Mouse (Mus musculus): ENCODE measurements around the gene Chst15. TPM values are rescaled to one million over a fixed set of nuclear protein-coding genes. Genes with fewer than 3 reads are reported as not detected.

Chst15 gene
- polyA plus RNA-seq, 1 experiment from 2014 or later: 13.1 TPM

DNA sequence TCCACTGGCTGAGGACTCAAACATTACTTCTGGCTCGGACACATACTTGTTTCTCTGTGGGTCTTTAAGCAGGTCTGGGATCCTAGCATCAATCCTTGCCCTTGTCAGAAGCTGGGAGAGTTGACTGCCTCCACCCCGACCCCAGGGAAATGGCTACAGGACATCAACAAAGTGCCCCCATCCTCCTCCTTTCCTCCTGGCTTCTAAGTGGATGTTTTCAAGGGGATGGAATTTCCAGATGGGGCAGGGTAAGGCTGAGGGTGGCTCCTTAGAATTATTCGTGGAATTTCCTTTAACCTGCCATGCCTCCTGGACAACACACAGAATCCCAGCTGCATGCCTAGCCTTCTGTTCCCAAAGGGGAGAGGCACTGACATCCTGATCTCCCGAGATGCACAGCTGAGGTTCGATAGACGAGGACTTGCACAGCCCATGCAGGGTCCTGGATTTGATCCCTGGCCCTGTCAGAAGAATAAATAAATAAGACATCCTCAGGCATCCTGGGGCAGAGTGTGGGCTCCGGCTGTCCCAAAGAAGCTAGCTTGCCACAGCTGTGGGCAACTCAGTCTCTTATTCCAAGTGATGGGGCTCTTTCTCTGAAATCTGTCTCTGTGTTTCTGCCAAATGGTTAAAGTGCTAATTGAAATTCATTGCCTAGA, 119.1 kb downstream of the Chst15 start:
- no peak overlapping the region for H3K4me3 ChIP-seq (ENCODE audit: low read depth, low read length)
- no peak overlapping the region for H3K9ac ChIP-seq (replicated peaks; ENCODE audit: low read depth)
- no peak overlapping the region for H3K4me2 ChIP-seq (replicated peaks; ENCODE audit: low read depth, low read length)
- no peak for TF ChIP-seq EP300 (IDR thresholded peaks at IDR 0.05)
- TF ChIP-seq CTCF (IDR thresholded peaks at IDR 0.05): no peak
- H3K27ac ChIP-seq (ENCODE audit: low read length): no peak overlapping the region
- DNase-seq (ENCODE audit: low spot score) (no peak), ATAC-seq (no peak)
- H3K27me3 ChIP-seq (replicated peaks; ENCODE audit: insufficient read depth, low read length): no peaks in the 10 kb centered on the region
- H3K9me3 ChIP-seq (ENCODE audit: low read length): no peaks in the 10 kb centered on the region
- H3K4me1 ChIP-seq (ENCODE audit: insufficient read depth, low read depth, low read length): no peaks in the 10 kb centered on the region
- WGBS: 12% methylated on average over 7 of the region's 7 CpGs
- H3K36me3 ChIP-seq (ENCODE audit: insufficient read depth, low read length): no peaks in the 10 kb centered on the region

DNA sequence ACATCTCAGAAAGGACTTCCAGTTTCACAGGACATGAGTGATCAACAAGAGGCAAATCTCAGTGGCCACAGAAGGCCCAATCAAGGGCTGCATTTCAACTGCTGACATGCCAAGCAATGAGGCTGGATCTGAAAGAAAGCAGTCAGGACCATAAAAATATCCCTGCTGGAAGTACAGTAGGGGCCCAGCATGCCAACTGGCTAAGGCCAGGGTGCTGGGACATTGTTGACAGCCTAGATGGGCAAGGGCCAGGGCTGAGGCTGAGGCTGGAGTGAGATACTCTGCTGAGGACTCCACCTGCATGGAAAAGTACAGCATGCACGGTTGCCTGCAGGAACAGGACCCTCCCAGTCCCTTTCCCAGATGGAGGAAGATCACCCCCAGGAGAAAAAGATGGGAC, 120.4 kb downstream of the Chst15 start:
- Histone ChIP-seq H3K36me3 (ENCODE audit: insufficient read depth, low read length) (no peaks in the 10 kb centered on the region), H3K9ac (replicated peaks; ENCODE audit: low read depth) (no peak overlapping the region), H3K4me2 (replicated peaks; ENCODE audit: low read depth, low read length) (no peak overlapping the region), H3K4me3 (ENCODE audit: low read depth, low read length) (no peak overlapping the region), H3K4me1 (ENCODE audit: insufficient read depth, low read depth, low read length) (no peaks in the 10 kb centered on the region), H3K27me3 (replicated peaks; ENCODE audit: insufficient read depth, low read length) (no peaks in the 10 kb centered on the region), H3K9me3 (ENCODE audit: low read length) (no peaks in the 10 kb centered on the region), H3K27ac (ENCODE audit: low read length) (no peak overlapping the region)
- DNase-seq (ENCODE audit: low spot score) (no peak), ATAC-seq (no peak)
- WGBS: 87% methylated on average over 1 of the region's 1 CpGs
- TF ChIP-seq CTCF (IDR thresholded peaks at IDR 0.05) (no peak), EP300 (IDR thresholded peaks at IDR 0.05) (no peak)

DNA sequence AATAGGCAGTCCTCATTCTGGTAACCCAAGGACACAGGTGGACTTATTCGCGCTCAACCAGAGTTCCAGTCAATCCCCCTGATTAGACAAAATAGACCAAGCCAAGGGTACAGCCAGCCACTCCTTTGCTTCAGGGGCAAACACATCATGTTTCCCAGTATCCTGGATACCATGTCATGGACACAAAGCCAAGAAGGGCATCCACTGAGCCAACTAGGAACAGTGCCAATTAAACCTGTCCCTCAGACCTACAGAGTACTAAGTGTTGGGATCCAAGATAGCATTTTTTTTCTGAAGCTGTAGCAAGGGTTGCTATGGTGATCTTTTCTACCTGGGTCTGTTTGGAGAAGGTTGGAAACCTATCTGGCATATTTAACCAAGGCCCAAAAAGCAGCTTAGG, 123.4 kb downstream of the Chst15 start:
- no peaks in the 10 kb centered on the region for H3K4me1 ChIP-seq (ENCODE audit: insufficient read depth, low read depth, low read length)
- H3K36me3 ChIP-seq (ENCODE audit: insufficient read depth, low read length): no peaks in the 10 kb centered on the region
- H3K9me3 ChIP-seq (ENCODE audit: low read length): no peaks in the 10 kb centered on the region
- H3K27me3 ChIP-seq (replicated peaks; ENCODE audit: insufficient read depth, low read length): no peaks in the 10 kb centered on the region
- ATAC-seq: no peak
- no peak overlapping the region for H3K4me2 ChIP-seq (replicated peaks; ENCODE audit: low read depth, low read length)
- 94% methylated on average over 2 of the region's 2 CpGs for WGBS
- no peak overlapping the region for H3K27ac ChIP-seq (ENCODE audit: low read length)
- no peak for DNase-seq (ENCODE audit: low spot score)
- H3K9ac ChIP-seq (replicated peaks; ENCODE audit: low read depth): no peak overlapping the region
- TF ChIP-seq CTCF (IDR thresholded peaks at IDR 0.05): no peak
- TF ChIP-seq EP300 (IDR thresholded peaks at IDR 0.05): no peak
- no peak overlapping the region for H3K4me3 ChIP-seq (ENCODE audit: low read depth, low read length)

DNA sequence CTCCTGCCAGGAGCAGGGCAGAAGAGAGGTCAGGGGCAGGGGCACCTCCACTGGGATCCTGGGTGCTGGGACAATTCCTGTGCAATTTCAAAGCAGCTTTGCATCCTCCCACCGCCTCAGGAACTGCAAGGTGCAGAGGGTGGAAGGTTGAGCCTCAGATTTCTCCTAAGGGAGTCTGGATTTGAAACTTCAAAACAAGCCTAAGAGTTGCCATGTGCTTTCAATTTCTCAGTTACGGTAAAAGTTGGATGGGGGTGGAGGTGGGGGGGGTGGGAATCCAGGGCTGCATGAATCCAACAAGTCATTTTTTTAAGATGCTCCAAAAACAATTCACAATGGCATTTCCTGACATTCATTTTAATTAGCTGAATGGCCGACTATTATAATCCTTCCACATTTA, 129.6 kb downstream of the Chst15 start:
- H3K9ac ChIP-seq (replicated peaks; ENCODE audit: low read depth): no peak overlapping the region
- DNase-seq (ENCODE audit: low spot score): no peak
- ATAC-seq: no peak
- WGBS: 53% methylated on average over 3 of the region's 3 CpGs
- no peak overlapping the region for H3K27ac ChIP-seq (ENCODE audit: low read length)
- no peak overlapping the region for H3K4me3 ChIP-seq (ENCODE audit: low read depth, low read length)
- H3K9me3 ChIP-seq (ENCODE audit: low read length): no peaks in the 10 kb centered on the region
- H3K27me3 ChIP-seq (replicated peaks; ENCODE audit: insufficient read depth, low read length): no peaks in the 10 kb centered on the region
- H3K36me3 ChIP-seq (ENCODE audit: insufficient read depth, low read length): no peaks in the 10 kb centered on the region
- no peaks in the 10 kb centered on the region for H3K4me1 ChIP-seq (ENCODE audit: insufficient read depth, low read depth, low read length)
- H3K4me2 ChIP-seq (replicated peaks; ENCODE audit: low read depth, low read length): no peak overlapping the region
- no peak for TF ChIP-seq CTCF (IDR thresholded peaks at IDR 0.05)
- no peak for TF ChIP-seq EP300 (IDR thresholded peaks at IDR 0.05)

Other genes with a start within 250 kb of the Chst15 start
- 0.37 and 0.61 TPM in 2 replicates for gene Cpxm2, start 162.5 kb downstream of the Chst15 start, polyA plus RNA-seq (2015; fragmentation: Nextera tagmentation; extraction: Ambion mirVana)